Comparison of ENCODE assay signal across 8 mouse cellular contexts in genomic region chr9:37255889-37256225, GRCm38 (mm10). TPM values are rescaled to one million over a fixed set of nuclear protein-coding genes. Genes with fewer than 3 reads are reported as not detected.
DNase-seq lines count a peak whose midpoint lies in the region; ATAC-seq and TF ChIP-seq lines count a peak whose summit lies in the region.

No protein-coding gene starts in this region.

- peak overlapping the region; percentile 39; the same call in 1 of the 2 replicates for H3K9ac ChIP-seq in heart, postnatal 0 days (replicated peaks; ENCODE audit: low read depth, low read length)
- no peak overlapping the region; the same call in 1 of the 2 replicates for H3K9ac ChIP-seq in liver, embryonic 16.5 days (ENCODE audit: low read depth, low read length)

- no peaks in the 10 kb centered on the region for H3K27me3 ChIP-seq in heart, postnatal 0 days (ENCODE audit: control insufficient read depth, insufficient read depth, low read length)
- H3K27me3 ChIP-seq in liver, embryonic 16.5 days (ENCODE audit: control insufficient read depth, insufficient read depth, low read depth, low read length) = peaks cover 6% of the 10 kb centered on the region

- TF ChIP-seq CTCF in heart, postnatal 0 days (IDR thresholded peaks at IDR 0.05; ENCODE audit: low read depth) = peak; percentile 80

- H3K9me3 ChIP-seq in heart, postnatal 0 days (replicated peaks; ENCODE audit: control insufficient read depth, low read length) = no peaks in the 10 kb centered on the region
- H3K9me3 ChIP-seq in liver, embryonic 16.5 days (replicated peaks; ENCODE audit: control insufficient read depth, low read length) = no peaks in the 10 kb centered on the region

- peak; percentile 66; the same call in 1 of the 2 replicates for ATAC-seq in heart, postnatal 0 days (ENCODE audit: insufficient read depth, low read depth)
- ATAC-seq in liver, embryonic 16.5 days (ENCODE audit: low read depth) = 0 out of 2 replicates have a peak, but pooled peaks have one; percentile 30

- WGBS in heart, postnatal 0 days = 28% methylated on average over 7 of the region's 7 CpGs
- 21% methylated on average over 7 of the region's 7 CpGs for WGBS in liver, embryonic 16.5 days (ENCODE audit: insufficient replicate concordance)

- peak overlapping the region; percentile 62; the same call in 1 of the 2 replicates for H3K27ac ChIP-seq in heart, postnatal 0 days (ENCODE audit: low read depth)
- H3K27ac ChIP-seq in liver, embryonic 16.5 days (ENCODE audit: low read length) = no peak overlapping the region

- H3K4me1 ChIP-seq in heart, postnatal 0 days (ENCODE audit: control insufficient read depth, insufficient read depth) = peaks cover 5% of the 10 kb centered on the region; the same call in 1 of the 2 replicates
- peaks cover 2% of the 10 kb centered on the region for H3K4me1 ChIP-seq in liver, embryonic 16.5 days (ENCODE audit: control insufficient read depth, low read depth, low read length)

- TF ChIP-seq EP300 in heart, postnatal 0 days (IDR thresholded peaks at IDR 0.05; ENCODE audit: low read depth) = no peak

- peak overlapping the region; percentile 53 for H3K4me3 ChIP-seq in heart, postnatal 0 days (ENCODE audit: low read depth, low read length)
- peak overlapping the region; percentile 58 for H3K4me3 ChIP-seq in liver, embryonic 16.5 days (ENCODE audit: low read depth, low read length)

- no peaks in the 10 kb centered on the region for H3K36me3 ChIP-seq in heart, postnatal 0 days (replicated peaks; ENCODE audit: control insufficient read depth, insufficient read depth, low read length)
- H3K36me3 ChIP-seq in liver, embryonic 16.5 days (ENCODE audit: control insufficient read depth, insufficient read depth) = no peaks in the 10 kb centered on the region

- DNase-seq in right cerebral cortex, adult 2 months (ENCODE audit: low spot score in 2 of 2) = peak; percentile 52 to 65
- DNase-seq in right cerebral cortex, postnatal 36 days (ENCODE audit: low spot score in 2 of 2) = no peak
- DNase-seq in embryo, embryonic 9.5 days (ENCODE audit: extremely low spot score) = peak; percentile 42
- DNase-seq in heart, postnatal 0 days (ENCODE audit: low spot score) = peak; percentile 83
- peak; percentile 78 for DNase-seq in kidney, postnatal 10 days
- peak; percentile 13 to 55 for DNase-seq in natural killer cell, adult 2 months (ENCODE audit: low spot score in 2 of 2)
- DNase-seq in thymus, postnatal 14 days = peak; percentile 77

- peak overlapping the region; percentile 92 for H3K4me2 ChIP-seq in heart, postnatal 0 days (ENCODE audit: low read depth, low read length)
- H3K4me2 ChIP-seq in liver, embryonic 16.5 days (ENCODE audit: low read depth, low read length) = peak overlapping the region; percentile 66

RNA-seq across cellular contexts. Expression of gene Slc37a2, which starts 0.3 kb away (rescaled TPM):
- 0.92 and 3.7 TPM in 2 replicates for total RNA-seq in heart, postnatal 0 days (2014; rRNA removed; ENCODE audit: low replicate concordance)
- polyA plus RNA-seq in heart, postnatal 0 days (2015; fragmentation: Nextera tagmentation; extraction: Ambion mirVana) = 1.2 and 1.4 TPM in 2 replicates
- polyA plus RNA-seq in liver, embryonic 16.5 days (2015; fragmentation: Nextera tagmentation; extraction: Ambion mirVana) = 1.9 and 2.0 TPM in 2 replicates

RNA-seq across cellular contexts. Expression of gene Tmem218, which starts 47.8 kb away (rescaled TPM):
- 8.2 and 11.2 TPM in 2 replicates for total RNA-seq in heart, postnatal 0 days (2014; rRNA removed; ENCODE audit: low replicate concordance)
- 13.5 and 13.7 TPM in 2 replicates for polyA plus RNA-seq in heart, postnatal 0 days (2015; fragmentation: Nextera tagmentation; extraction: Ambion mirVana)
- 3.4 and 3.5 TPM in 2 replicates for polyA plus RNA-seq in liver, embryonic 16.5 days (2015; fragmentation: Nextera tagmentation; extraction: Ambion mirVana)

Comparison
In these comparisons a context has a peak if more than half of its experiments do, and no peak if none do; other contexts are left out.
1. DNase-seq: peak in right cerebral cortex, adult 2 months (2 of 2), embryo, embryonic 9.5 days (single experiment), heart, postnatal 0 days (single experiment), kidney, postnatal 10 days (single experiment), natural killer cell, adult 2 months (2 of 2) and thymus, postnatal 14 days (single experiment); none in right cerebral cortex, postnatal 36 days (0 of 2).